Comparison of ENCODE assay signal across 10 mouse cellular contexts in genomic region chr13:15212353-15212850, GRCm38 (mm10).
A peak's percentile ranks its signal among the peaks of the same experiment; 100 is the strongest.
DNase-seq lines count a peak whose midpoint lies in the region; ATAC-seq lines count a peak whose summit lies in the region.
"Had no signal": no experiment of that assay in that cellular context is flagged by ENCODE, and none has a peak within 500 bp of the region (broad histone marks: within the 10 kb centered on the region; RNA-seq: fewer than 3 reads in every experiment).

No protein-coding gene starts in this region.

- no peak overlapping the region for H3K4me2 ChIP-seq in embryonic facial prominence, embryonic 12.5 days (replicated peaks)
- no peak overlapping the region for H3K4me2 ChIP-seq in intestine, embryonic 14.5 days (ENCODE audit: low read length)
- H3K4me2 ChIP-seq: hindbrain, embryonic 15.5 days had no signal

- DNase-seq in layer of hippocampus, adult 8-10 months (ENCODE audit: low spot score in 2 of 2): peak; percentile 3
- no peak for DNase-seq in layer of hippocampus, postnatal 25 days (ENCODE audit: extremely low spot score in 1 of 2, low spot score in 1 of 2)
- DNase-seq in intestine, embryonic 14.5 days (ENCODE audit: low spot score): peak; percentile 56
- peak; percentile 56 for DNase-seq in mesoderm, embryonic 11.5 days (ENCODE audit: low read depth, low spot score)
- no peak for DNase-seq in MN1 (ENCODE audit: low spot score)
- DNase-seq in T-cell, adult 2 months (ENCODE audit: low spot score): no peak
- no peak for DNase-seq in adrenal gland, postnatal 4 days (ENCODE audit: low spot score in 2 of 2)

- peak; percentile 64; the same call in 1 of the 2 replicates for ATAC-seq in embryonic facial prominence, embryonic 12.5 days (ENCODE audit: insufficient number of reproducible peaks, insufficient read depth, low FRiP score, low TSS enrichment)
- peak; percentile 81; the same call in 1 of the 2 replicates for ATAC-seq in intestine, embryonic 14.5 days (replicated peaks; ENCODE audit: low FRiP score, low TSS enrichment, low read depth)

- no peak overlapping the region for H3K9ac ChIP-seq in embryonic facial prominence, embryonic 12.5 days
- no peak overlapping the region for H3K9ac ChIP-seq in intestine, embryonic 14.5 days (ENCODE audit: low read length)
- H3K9ac ChIP-seq: hindbrain, embryonic 15.5 days; liver, embryonic 14.5 days had no signal

- 26% methylated on average over 5 of the region's 5 CpGs for WGBS in embryonic facial prominence, embryonic 12.5 days
- 32% methylated on average over 5 of the region's 5 CpGs for WGBS in intestine, embryonic 14.5 days

- H3K27me3 ChIP-seq in embryonic facial prominence, embryonic 12.5 days: no peaks in the 10 kb centered on the region
- no peaks in the 10 kb centered on the region for H3K27me3 ChIP-seq in intestine, embryonic 14.5 days (replicated peaks; ENCODE audit: control insufficient read depth, insufficient read depth, low read length)
- H3K27me3 ChIP-seq: hindbrain, embryonic 15.5 days had no signal

- H3K4me3 ChIP-seq in embryonic facial prominence, embryonic 12.5 days: no peak overlapping the region
- H3K4me3 ChIP-seq in intestine, embryonic 14.5 days (ENCODE audit: low read depth, low read length): no peak overlapping the region
- H3K4me3 ChIP-seq: hindbrain, embryonic 15.5 days had no signal

- no peaks in the 10 kb centered on the region for H3K9me3 ChIP-seq in embryonic facial prominence, embryonic 12.5 days
- H3K9me3 ChIP-seq in intestine, embryonic 14.5 days (ENCODE audit: control insufficient read depth, low read length): no peaks in the 10 kb centered on the region
- H3K9me3 ChIP-seq: hindbrain, embryonic 15.5 days had no signal

- H3K27ac ChIP-seq in embryonic facial prominence, embryonic 12.5 days: peak overlapping the region; percentile 54; the same call in 1 of the 2 replicates
- peak overlapping the region; percentile 59; the same call in 1 of the 2 replicates for H3K27ac ChIP-seq in intestine, embryonic 14.5 days (ENCODE audit: low read depth)
- H3K27ac ChIP-seq: hindbrain, embryonic 15.5 days; liver, embryonic 14.5 days had no signal

- H3K36me3 ChIP-seq in embryonic facial prominence, embryonic 12.5 days: no peaks in the 10 kb centered on the region
- no peaks in the 10 kb centered on the region for H3K36me3 ChIP-seq in intestine, embryonic 14.5 days (ENCODE audit: control insufficient read depth, insufficient read depth, low read length)
- H3K36me3 ChIP-seq: hindbrain, embryonic 15.5 days had no signal

- H3K4me1 ChIP-seq in embryonic facial prominence, embryonic 12.5 days: peaks cover 18% of the 10 kb centered on the region; the same call in 1 of the 2 replicates
- peaks cover 16% of the 10 kb centered on the region for H3K4me1 ChIP-seq in intestine, embryonic 14.5 days (replicated peaks; ENCODE audit: control insufficient read depth, insufficient read depth, low read length)
- H3K4me1 ChIP-seq: hindbrain, embryonic 15.5 days had no signal

Comparison
In these comparisons a context has a peak if more than half of its experiments do, and no peak if none do; other contexts are left out.
1. DNase-seq: peak in layer of hippocampus, adult 8-10 months (2 of 2), intestine, embryonic 14.5 days (single experiment) and mesoderm, embryonic 11.5 days (single experiment); none in layer of hippocampus, postnatal 25 days (0 of 2), MN1 (single experiment), T-cell, adult 2 months (single experiment) and adrenal gland, postnatal 4 days (0 of 2).